Mouse (Mus musculus): ENCODE results near the gene Orc2.

DNA sequence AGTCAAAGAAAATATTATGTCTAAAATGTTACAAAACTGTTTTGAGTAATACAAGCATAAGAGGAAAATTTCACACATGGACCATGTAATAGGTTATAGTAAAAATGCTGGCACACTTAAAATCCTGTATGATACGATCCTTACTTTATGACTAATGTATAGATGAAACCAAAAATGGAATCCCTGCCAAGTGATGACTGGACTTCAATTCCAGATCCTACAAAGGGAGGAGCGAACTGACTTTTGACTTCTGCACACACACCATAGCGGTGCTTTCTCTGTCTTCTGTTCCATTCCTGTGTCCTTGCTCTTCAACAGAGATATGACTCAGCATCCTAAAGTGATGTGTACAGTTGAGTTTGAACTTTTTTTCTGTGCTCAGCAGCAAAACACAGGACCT is 44.3 kb downstream of the Orc2 start:
- no peak for TF ChIP-seq EP300 (optimal IDR thresholded peaks at IDR 0.05)
- TF ChIP-seq CTCF (IDR thresholded peaks at IDR 0.05; ENCODE audit: low read depth), result no peak
